25 mouse cellular contexts compared by ENCODE assay signal in genomic region chr4:152576826-152577225, GRCm38 (mm10).
"Had no signal": no experiment of that assay in that cellular context is flagged by ENCODE, and none has a peak within 500 bp of the region (broad histone marks: within the 10 kb centered on the region; RNA-seq: fewer than 3 reads in every experiment).

No protein-coding gene starts in this region.

- H3K4me1 ChIP-seq: heart, embryonic 13.5 days; heart, embryonic 15.5 days; limb, embryonic 13.5 days; limb, embryonic 15.5 days; liver, embryonic 12.5 days had no signal

- H3K36me3 ChIP-seq: heart, embryonic 13.5 days; heart, embryonic 15.5 days; hindbrain, embryonic 15.5 days; kidney, embryonic 15.5 days; limb, embryonic 13.5 days; limb, embryonic 15.5 days; liver, embryonic 12.5 days had no signal

- H3K27me3 ChIP-seq: heart, embryonic 13.5 days; heart, embryonic 15.5 days; hindbrain, embryonic 15.5 days; kidney, embryonic 15.5 days; limb, embryonic 13.5 days; limb, embryonic 15.5 days; liver, embryonic 12.5 days had no signal

- H3K4me3 ChIP-seq: heart, adult 2 months; heart, embryonic 13.5 days; heart, embryonic 15.5 days; hindbrain, embryonic 15.5 days; kidney, embryonic 15.5 days; limb, embryonic 13.5 days; limb, embryonic 15.5 days; liver, embryonic 12.5 days had no signal

- DNase-seq: gastrocnemius, postnatal 14 days; gastrocnemius, postnatal 36 days; heart, adult 11 months; heart, adult 2 months; heart, postnatal 14 days; heart, postnatal 36 days; kidney, adult 11 months; kidney, adult 2 months; kidney, adult 9 months; kidney, postnatal 14 days; kidney, postnatal 36 days; layer of hippocampus, adult 9-11 months; layer of hippocampus, postnatal 36 days; left cerebral cortex, postnatal 4 days had no signal

- H3K9ac ChIP-seq: heart, embryonic 13.5 days; heart, embryonic 15.5 days; hindbrain, embryonic 15.5 days; kidney, embryonic 15.5 days; limb, embryonic 13.5 days; limb, embryonic 15.5 days; liver, embryonic 12.5 days; liver, embryonic 14.5 days had no signal

- H3K27ac ChIP-seq: heart, adult 2 months; heart, embryonic 13.5 days; heart, embryonic 15.5 days; hindbrain, embryonic 15.5 days; kidney, embryonic 15.5 days; kidney, postnatal 0 days; limb, embryonic 13.5 days; limb, embryonic 15.5 days; liver, embryonic 12.5 days; liver, embryonic 14.5 days had no signal

- H3K4me2 ChIP-seq: heart, embryonic 11.5 days; heart, embryonic 13.5 days; heart, embryonic 15.5 days; hindbrain, embryonic 15.5 days; kidney, embryonic 15.5 days; limb, embryonic 13.5 days; limb, embryonic 15.5 days; liver, embryonic 12.5 days had no signal

- H3K9me3 ChIP-seq: heart, embryonic 13.5 days; heart, embryonic 15.5 days; hindbrain, embryonic 15.5 days; kidney, embryonic 15.5 days; limb, embryonic 13.5 days; limb, embryonic 15.5 days; liver, embryonic 12.5 days had no signal

- ATAC-seq: intestine, embryonic 16.5 days; liver, embryonic 12.5 days had no signal
